11 mouse cellular contexts compared by ENCODE assay signal in the genomic region with DNA sequence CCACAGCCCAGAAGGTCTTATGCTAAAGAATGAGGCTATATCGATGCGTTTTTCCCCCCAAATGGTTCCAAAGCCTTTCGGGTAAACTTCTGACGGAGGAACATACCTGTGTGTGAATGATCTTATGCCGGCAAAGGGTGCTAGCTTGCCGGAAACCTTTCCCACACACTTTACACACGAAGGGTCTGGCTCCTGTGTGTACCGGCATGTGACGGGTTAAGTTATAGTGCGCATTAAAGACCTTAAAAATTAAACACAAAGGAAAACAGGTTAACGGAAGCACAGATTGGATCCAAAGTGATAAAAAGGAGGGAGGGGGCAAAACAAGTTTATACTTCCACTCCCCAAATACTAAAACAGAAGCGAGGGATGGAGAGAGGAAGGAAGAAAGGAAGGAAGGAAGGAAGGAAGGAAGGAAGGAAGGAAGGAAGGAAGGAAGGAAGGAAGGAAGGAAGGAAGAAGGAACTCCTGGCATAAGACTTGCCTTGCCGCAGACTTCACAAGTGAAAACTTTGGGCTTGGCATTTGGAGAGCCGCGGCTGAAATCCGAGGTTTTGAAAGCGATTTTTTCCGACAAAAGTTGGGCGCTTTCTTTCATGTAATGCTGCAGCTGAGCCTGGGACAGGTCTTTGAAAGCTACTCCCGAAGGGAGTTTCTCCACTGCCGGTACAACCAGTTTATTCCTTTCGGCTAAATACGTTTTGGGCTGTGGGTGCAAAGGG. TPM values are rescaled to one million over a fixed set of nuclear protein-coding genes. Genes with fewer than 3 reads are reported as not detected.
A peak's percentile ranks its signal among the peaks of the same experiment; 100 is the strongest.
DNase-seq lines count a peak whose midpoint lies in the region; ATAC-seq and TF ChIP-seq lines count a peak whose summit lies in the region.
"Had no signal": no experiment of that assay in that cellular context is flagged by ENCODE, and none has a peak within 500 bp of the region (broad histone marks: within the 10 kb centered on the region; RNA-seq: fewer than 3 reads in every experiment).

No protein-coding gene starts in this region.

- no peaks in the 10 kb centered on the region for H3K9me3 ChIP-seq in kidney, embryonic 16.5 days (ENCODE audit: low read length)
- no peaks in the 10 kb centered on the region for H3K9me3 ChIP-seq in forebrain, embryonic 12.5 days
- no peaks in the 10 kb centered on the region for H3K9me3 ChIP-seq in midbrain, embryonic 15.5 days

- 0 out of 2 replicates have a peak overlapping the region, but pooled peaks have one; percentile 33 for H3K4me2 ChIP-seq in kidney, embryonic 16.5 days (replicated peaks; ENCODE audit: low read depth, low read length)
- peak overlapping the region; percentile 74 for H3K4me2 ChIP-seq in forebrain, embryonic 12.5 days
- H3K4me2 ChIP-seq in midbrain, embryonic 15.5 days = no peak overlapping the region

- H3K4me3 ChIP-seq in kidney, embryonic 16.5 days (ENCODE audit: low read length) = peak overlapping the region; percentile 25; the same call in 1 of the 2 replicates
- no peak overlapping the region for H3K4me3 ChIP-seq in kidney, adult 2 months (ENCODE audit: insufficient read depth, low read depth, low read length)
- peak overlapping the region; percentile 62 for H3K4me3 ChIP-seq in forebrain, embryonic 12.5 days (replicated peaks)
- H3K4me3 ChIP-seq in midbrain, embryonic 15.5 days = peak overlapping the region; percentile 8; the same call in 1 of the 2 replicates

- no peak overlapping the region for H3K9ac ChIP-seq in kidney, embryonic 16.5 days (replicated peaks; ENCODE audit: low read length)
- peak overlapping the region; percentile 76 for H3K9ac ChIP-seq in forebrain, embryonic 12.5 days
- H3K9ac ChIP-seq in midbrain, embryonic 15.5 days = no peak overlapping the region

- H3K27ac ChIP-seq in kidney, embryonic 16.5 days (ENCODE audit: low read length) = no peak overlapping the region
- no peak overlapping the region for H3K27ac ChIP-seq in kidney, adult 2 months (ENCODE audit: insufficient read depth, low read depth, low read length)
- peak overlapping the region; percentile 87 for H3K27ac ChIP-seq in forebrain, embryonic 12.5 days
- no peak overlapping the region for H3K27ac ChIP-seq in midbrain, embryonic 15.5 days

- TF ChIP-seq POLR2A in kidney, adult 2 months (IDR thresholded peaks at IDR 0.05; ENCODE audit: low read depth, low read length) = no peak

- peaks cover 90% of the 10 kb centered on the region for H3K27me3 ChIP-seq in kidney, embryonic 16.5 days (ENCODE audit: insufficient read depth, low read length)
- peaks cover 14% of the 10 kb centered on the region for H3K27me3 ChIP-seq in kidney, adult 2 months (replicated peaks; ENCODE audit: control insufficient read depth, insufficient read depth, low read length)
- peaks cover 57% of the 10 kb centered on the region for H3K27me3 ChIP-seq in forebrain, embryonic 12.5 days
- peaks cover 76% of the 10 kb centered on the region for H3K27me3 ChIP-seq in midbrain, embryonic 15.5 days (replicated peaks)

- TF ChIP-seq CTCF in kidney, adult 2 months (conservative IDR thresholded peaks at IDR 0.05; ENCODE audit: insufficient read depth, insufficient read length, low read depth, low read length) = no peak

- H3K4me1 ChIP-seq in kidney, embryonic 16.5 days (ENCODE audit: insufficient read depth, low read length) = peaks cover 19% of the 10 kb centered on the region; the same call in 1 of the 2 replicates
- H3K4me1 ChIP-seq in kidney, adult 2 months (ENCODE audit: control insufficient read depth, insufficient read depth, low read length) = no peaks in the 10 kb centered on the region
- peaks cover 34% of the 10 kb centered on the region for H3K4me1 ChIP-seq in forebrain, embryonic 12.5 days
- H3K4me1 ChIP-seq in midbrain, embryonic 15.5 days = peaks cover 17% of the 10 kb centered on the region

- peak; percentile 55 for DNase-seq in embryo, embryonic 9.5 days (ENCODE audit: extremely low spot score)
- no peak for DNase-seq in embryo, embryonic 10 days (ENCODE audit: low spot score)
- DNase-seq in kidney, adult 2 months = no peak
- DNase-seq in adrenal gland, adult 18-20 months (ENCODE audit: low spot score in 2 of 2) = no peak
- no peak for DNase-seq in Muller cell, postnatal 12 days (ENCODE audit: inconsistent ontology term)
- DNase-seq: kidney, postnatal 10 days had no signal

- no peaks in the 10 kb centered on the region for H3K36me3 ChIP-seq in kidney, embryonic 16.5 days (ENCODE audit: insufficient read depth, low read length)
- H3K36me3 ChIP-seq in kidney, adult 2 months (ENCODE audit: control insufficient read depth, insufficient read depth, low read length) = no peaks in the 10 kb centered on the region
- no peaks in the 10 kb centered on the region for H3K36me3 ChIP-seq in forebrain, embryonic 12.5 days (replicated peaks)
- H3K36me3 ChIP-seq in midbrain, embryonic 15.5 days (replicated peaks) = no peaks in the 10 kb centered on the region

- under 1% methylated on average over 23 of the region's 23 CpGs for WGBS in kidney, embryonic 16.5 days
- WGBS in kidney, adult 2 months = 3% methylated on average over 23 of the region's 23 CpGs
- 2% methylated on average over 23 of the region's 23 CpGs for WGBS in forebrain, embryonic 12.5 days
- under 1% methylated on average over 23 of the region's 23 CpGs for WGBS in midbrain, embryonic 15.5 days

- ATAC-seq in kidney, embryonic 16.5 days (ENCODE audit: low FRiP score, low TSS enrichment) = no peak
- ATAC-seq in forebrain, embryonic 12.5 days (ENCODE audit: low FRiP score) = no peak
- ATAC-seq in midbrain, embryonic 15.5 days (replicated peaks) = no peak
- ATAC-seq: Patski had no signal

RNA-seq across cellular contexts. Expression of gene Fezf1, which starts 1.2 kb away (rescaled TPM):
- not detected in 2 replicates for polyA plus RNA-seq in kidney, embryonic 16.5 days (2015; fragmentation: Nextera tagmentation; extraction: Ambion mirVana)
- 0.03 TPM in 1 of 2 replicates, not detected in the other for polyA plus RNA-seq in kidney, adult 2 months (2012; rRNA removed)
- polyA plus RNA-seq in forebrain, embryonic 12.5 days (2016; fragmentation: Nextera tagmentation; extraction: Ambion mirVana) = 33.4 and 36.1 TPM in 2 replicates
- polyA plus RNA-seq in midbrain, embryonic 15.5 days (2015; fragmentation: Nextera tagmentation; extraction: Ambion mirVana) = 2.2 and 6.3 TPM in 2 replicates
- not detected for total RNA-seq in adrenal gland, adult 18-20 months (2021)
- total RNA-seq: gastrocnemius, adult 8-10 months had no signal
- polyA plus RNA-seq: Patski had no signal
